Mouse (Mus musculus) CH12.LX (cell line): Measurements from ENCODE around the gene Fam57a.

Experiments
- BHLHE40 ChIP-seq: IDR thresholded peaks from 2 replicates; pipeline ENCODE4 v1.6.1; 2011; ENCODE audit warnings: mild to moderate bottlenecking, low read depth, low read length, improper control_type of control experiment
- CHD1 ChIP-seq: IDR thresholded peaks from 2 replicates; pipeline ENCODE4 v1.6.1; 2012; ENCODE audit warnings: low read depth, low read length, improper control_type of control experiment, inconsistent platforms
- CTCF ChIP-seq, 2 experiments: IDR thresholded peaks in 1 of 2; conservative IDR thresholded peaks in 1 of 2; 2 replicates each; pipeline ENCODE4 v1.5.1; 2011 to 2012; ENCODE audit warnings: low read depth in 2 of 2, low read length in 2 of 2, improper control_type of control experiment in 1 of 2, inconsistent platforms in 1 of 2, mild to moderate bottlenecking in 1 of 2, moderate library complexity in 1 of 2
- ETS1 ChIP-seq: conservative IDR thresholded peaks from 2 replicates; pipeline ENCODE4 v1.6.1; 2012; ENCODE audit warnings: low read depth, mild to moderate bottlenecking, inconsistent platforms, low read length, improper control_type of control experiment, moderate library complexity
- GABPA ChIP-seq: IDR thresholded peaks from 2 replicates; pipeline ENCODE4 v1.6.1; 2012; ENCODE audit warnings: low read depth, low read length, improper control_type of control experiment, inconsistent platforms; ENCODE audit not compliant: insufficient replicate concordance
- MAX ChIP-seq: IDR thresholded peaks from 2 replicates; pipeline ENCODE4 v1.6.1; 2011; ENCODE audit warnings: low read length, improper control_type of control experiment
- MXI1 ChIP-seq: IDR thresholded peaks from 2 replicates; pipeline ENCODE4 v1.6.1; 2011; ENCODE audit warnings: mild to moderate bottlenecking, low read depth, low read length, improper control_type of control experiment
- POLR2A ChIP-seq: IDR thresholded peaks from 2 replicates; pipeline ENCODE4 v1.6.1; 2011; ENCODE audit warnings: low read depth, mild to moderate bottlenecking, improper control_type of control experiment, low read length
- SMC3 ChIP-seq: IDR thresholded peaks from 2 replicates; pipeline ENCODE4 v1.6.1; 2011; ENCODE audit warnings: low read depth, low read length, improper control_type of control experiment
- TCF12 ChIP-seq: IDR thresholded peaks from 2 replicates; pipeline ENCODE4 v1.6.1; 2014; ENCODE audit warnings: low read depth, mild to moderate bottlenecking, inconsistent platforms, low read length, improper control_type of control experiment
- UBTF ChIP-seq: IDR thresholded peaks from 2 replicates; pipeline ENCODE4 v1.6.1; 2012; ENCODE audit warnings: low read depth, mild to moderate bottlenecking, inconsistent platforms, low read length, improper control_type of control experiment, moderate library complexity
- ZKSCAN1 ChIP-seq: IDR thresholded peaks from 2 replicates; pipeline ENCODE4 v1.6.1; 2012; ENCODE audit warnings: low read depth, inconsistent platforms, low read length, improper control_type of control experiment, borderline replicate concordance
- ZNF384 ChIP-seq: IDR thresholded peaks from 2 replicates; pipeline ENCODE4 v1.6.1; 2012; ENCODE audit warnings: low read depth, low read length, improper control_type of control experiment, inconsistent platforms

DNA sequence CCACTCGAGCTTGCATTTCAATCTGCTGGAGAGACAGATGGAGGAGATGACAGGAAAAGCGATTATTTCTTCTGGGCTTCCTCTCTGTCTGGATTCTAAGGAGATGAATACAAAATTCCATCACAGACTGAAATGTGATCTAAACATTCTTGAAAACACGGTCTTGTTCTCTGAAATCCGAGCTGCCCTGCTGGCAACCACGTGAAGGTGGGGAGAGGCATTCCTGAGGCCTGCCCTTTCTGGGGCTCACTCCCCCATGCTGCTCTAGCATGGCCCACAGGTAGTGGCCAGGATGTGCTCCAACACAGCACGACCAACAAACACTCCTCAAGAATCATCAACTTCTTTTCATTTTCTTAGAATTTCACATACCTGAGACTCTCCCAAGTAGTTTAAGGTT is 19.2 kb upstream of the Fam57a start:
- TF ChIP-seq CTCF (conservative IDR thresholded peaks at IDR 0.05 in 1 of 2, IDR thresholded peaks at IDR 0.05 in 1 of 2; ENCODE audit: low read depth in 2 of 2, low read length in 2 of 2) (no peak), MXI1 (no peak), POLR2A (no peak), TCF12 (no peak), ETS1 (no peak), BHLHE40 (no peak), UBTF (no peak), CHD1 (no peak), SMC3 (no peak), GABPA (no peak), ZNF384 (no peak), ZKSCAN1 (no peak), MAX (no peak)
